12 mouse cellular contexts compared by ENCODE assay signal in genomic region chr16:11568095-11568494, GRCm38 (mm10).
DNase-seq lines count a peak whose midpoint lies in the region; TF ChIP-seq lines count a peak whose summit lies in the region.
"Had no signal": no experiment of that assay in that cellular context is flagged by ENCODE, and none has a peak within 500 bp of the region (broad histone marks: within the 10 kb centered on the region; RNA-seq: fewer than 3 reads in every experiment).

No protein-coding gene starts in this region.

- peak; percentile 58 for DNase-seq in layer of hippocampus, adult 11-12 months (ENCODE audit: low spot score)
- no peak for DNase-seq in layer of hippocampus, postnatal 36 days
- peak; percentile 32 for DNase-seq in gastrocnemius, postnatal 25 days
- no peak for DNase-seq in lung, postnatal 4 days
- no peak for DNase-seq in hindbrain, embryonic 10.5 days (ENCODE audit: low spot score)
- DNase-seq: heart, adult 2 months; heart, postnatal 14 days; liver, embryonic 13.5 days; lung, postnatal 14 days had no signal

- H3K79me2 ChIP-seq in C2C12 (ENCODE audit: control insufficient read depth, insufficient read depth) (no peaks in the 10 kb centered on the region), myocyte (ENCODE audit: control insufficient read depth, insufficient read depth) (no peaks in the 10 kb centered on the region)

- no peak for TF ChIP-seq POLR2A in myocyte (IDR thresholded peaks at IDR 0.05; ENCODE audit: insufficient read length, low read depth)

- WGBS in hindbrain, embryonic 10.5 days = 79% methylated on average over 4 of the region's 4 CpGs

- H3K9me3 ChIP-seq in hindbrain, embryonic 10.5 days = no peaks in the 10 kb centered on the region
- H3K9me3 ChIP-seq: liver, embryonic 13.5 days; midbrain, embryonic 13.5 days had no signal

- H3K4me2 ChIP-seq in myocyte (ENCODE audit: low read depth) = peak overlapping the region; percentile 14
- H3K4me2 ChIP-seq: liver, embryonic 13.5 days; midbrain, embryonic 13.5 days had no signal

- no peak for TF ChIP-seq CTCF in C2C12 (IDR thresholded peaks at IDR 0.05; ENCODE audit: control insufficient read depth, insufficient read depth, insufficient read length)

- no peak overlapping the region for H3K4me3 ChIP-seq in C2C12 (ENCODE audit: insufficient read depth, poor library complexity, severe bottlenecking)
- no peak overlapping the region for H3K4me3 ChIP-seq in myocyte
- H3K4me3 ChIP-seq in hindbrain, embryonic 10.5 days = no peak overlapping the region
- H3K4me3 ChIP-seq: heart, adult 2 months; liver, embryonic 13.5 days; midbrain, embryonic 13.5 days had no signal

- H3K79me3 ChIP-seq in C2C12 (ENCODE audit: low read depth) = no peaks in the 10 kb centered on the region

- peaks cover 11% of the 10 kb centered on the region; the same call in 1 of the 2 replicates for H3K4me1 ChIP-seq in hindbrain, embryonic 10.5 days (replicated peaks)

- H3K36me3 ChIP-seq in C2C12 (ENCODE audit: control insufficient read depth, insufficient read depth) (no peaks in the 10 kb centered on the region), myocyte (ENCODE audit: control insufficient read depth, insufficient read depth) (no peaks in the 10 kb centered on the region)
- H3K36me3 ChIP-seq in hindbrain, embryonic 10.5 days = 0 out of 2 replicates have a peak, but pooled peaks cover 8% of the 10 kb centered on the region
- H3K36me3 ChIP-seq: liver, embryonic 13.5 days had no signal

- H3K27ac ChIP-seq in hindbrain, embryonic 10.5 days = no peak overlapping the region
- H3K27ac ChIP-seq: heart, adult 2 months; liver, embryonic 13.5 days; midbrain, embryonic 13.5 days had no signal

- H3K27me3 ChIP-seq in C2C12 (ENCODE audit: control insufficient read depth, insufficient read depth, insufficient read length) (no peaks in the 10 kb centered on the region), myocyte (ENCODE audit: control insufficient read depth, insufficient read depth, insufficient read length) (no peaks in the 10 kb centered on the region)
- H3K27me3 ChIP-seq in hindbrain, embryonic 10.5 days (ENCODE audit: insufficient read depth, poor library complexity, severe bottlenecking) = no peaks in the 10 kb centered on the region
- H3K27me3 ChIP-seq: liver, embryonic 13.5 days; midbrain, embryonic 13.5 days had no signal

- no peak overlapping the region for H3ac ChIP-seq in C2C12 (ENCODE audit: control insufficient read depth, insufficient read length, low read depth)
- no peak overlapping the region for H3ac ChIP-seq in myocyte (ENCODE audit: control insufficient read depth, insufficient read length)

TF ChIP-seq in C2C12, 6 proteins besides CTCF, POLR2A, EP300 and RAD21:
- TF ChIP-seq USF1 (IDR thresholded peaks at IDR 0.05; ENCODE audit: low read depth) (no peak), MYOD1 (IDR thresholded peaks at IDR 0.05; ENCODE audit: control insufficient read depth, insufficient read length, low read depth) (peak; percentile 22), MAX (IDR thresholded peaks at IDR 0.05) (no peak)
TF ChIP-seq in C2C12: peak in this region for 1.

TF ChIP-seq in myocyte, 11 proteins besides CTCF, POLR2A, EP300 and RAD21:
- TF ChIP-seq MYOG (IDR thresholded peaks at IDR 0.05; ENCODE audit: control insufficient read depth in 1 of 3, insufficient read depth in 1 of 3, insufficient read length in 2 of 3, low read depth in 2 of 3) (peak; percentile 96 to 100 (median 97)), USF1 (IDR thresholded peaks at IDR 0.05; ENCODE audit: low read depth) (no peak), REST (IDR thresholded peaks at IDR 0.05; ENCODE audit: insufficient read depth, insufficient read length) (no peak), TCF12 (IDR thresholded peaks at IDR 0.05; ENCODE audit: insufficient read depth, poor library complexity, severe bottlenecking) (peak; percentile 92), SRF (IDR thresholded peaks at IDR 0.05; ENCODE audit: control insufficient read depth, insufficient read length, low read depth) (no peak), TCF3 (IDR thresholded peaks at IDR 0.05; ENCODE audit: insufficient read length, low read depth) (peak; percentile 95), MAX (IDR thresholded peaks at IDR 0.05; ENCODE audit: low read depth) (no peak), E2F4 (IDR thresholded peaks at IDR 0.05; ENCODE audit: insufficient read depth) (no peak), POLR2AphosphoS2 (IDR thresholded peaks at IDR 0.05; ENCODE audit: insufficient read length, low read depth) (no peak), CEBPB (IDR thresholded peaks at IDR 0.05; ENCODE audit: insufficient read depth, poor library complexity, severe bottlenecking) (no peak), MYOD1 (IDR thresholded peaks at IDR 0.05; ENCODE audit: control insufficient read depth in 1 of 3, insufficient read length in 2 of 3, low read depth in 2 of 3) (peak; percentile 71 to 99 (median 98))

Comparison
In these comparisons a context has a peak if more than half of its experiments do, and no peak if none do; other contexts are left out.
1. DNase-seq: peak in layer of hippocampus, adult 11-12 months (single experiment) and gastrocnemius, postnatal 25 days (single experiment); none in layer of hippocampus, postnatal 36 days (0 of 2), lung, postnatal 4 days (0 of 2) and hindbrain, embryonic 10.5 days (single experiment).